Mouse (Mus musculus): ENCODE results near the gene Ppp1r7. TPM values are rescaled to one million over a fixed set of nuclear protein-coding genes. Genes with fewer than 3 reads are reported as not detected.

Gene Ppp1r7
- polyA plus RNA-seq, 1 experiment = 22.4 TPM

- no peak overlapping the region for H3K4me3 ChIP-seq (replicated peaks; ENCODE audit: insufficient read depth, low read depth, low read length)
- DNase-seq = no peak
- no peak overlapping the region for H3K27ac ChIP-seq (ENCODE audit: insufficient read depth, low read length)
- no peaks in the 10 kb centered on the region for H3K4me1 ChIP-seq (ENCODE audit: control insufficient read depth, insufficient read depth, low read length)
- WGBS = 69% methylated on average over 2 of the region's 2 CpGs
- TF ChIP-seq CTCF (IDR thresholded peaks at IDR 0.05; ENCODE audit: borderline replicate concordance, insufficient read depth, low read depth, low read length) (no peak), POLR2A (IDR thresholded peaks at IDR 0.05; ENCODE audit: borderline replicate concordance, insufficient read depth, low read length) (no peak)
- no peaks in the 10 kb centered on the region for H3K27me3 ChIP-seq (ENCODE audit: control insufficient read depth, insufficient read depth, low read length)
Measured at GRCm38 (mm10) chr1:93334621-93335020, 8.0 kb upstream of the Ppp1r7 start.

- Histone ChIP-seq H3K27me3 (ENCODE audit: control insufficient read depth, insufficient read depth, low read length) (no peaks in the 10 kb centered on the region), H3K27ac (ENCODE audit: insufficient read depth, low read length) (no peak overlapping the region), H3K4me3 (replicated peaks; ENCODE audit: insufficient read depth, low read depth, low read length) (peak overlapping the region; percentile 94), H3K4me1 (ENCODE audit: control insufficient read depth, insufficient read depth, low read length) (peaks cover 6% of the 10 kb centered on the region; the same call in 1 of the 2 replicates)
- DNase-seq = peak; percentile 94 to 97
- TF ChIP-seq POLR2A (IDR thresholded peaks at IDR 0.05; ENCODE audit: borderline replicate concordance, insufficient read depth, low read length) (peak; percentile 77), CTCF (IDR thresholded peaks at IDR 0.05; ENCODE audit: borderline replicate concordance, insufficient read depth, low read depth, low read length) (no peak; the same call in 1 of the 2 replicates)
- WGBS = under 1% methylated on average over 39 of the region's 39 CpGs
Measured at GRCm38 (mm10) chr1:93343504-93344047, 922 bp downstream of the Ppp1r7 start.

GRCm38 (mm10) chr1:93347176-93347575, 4.5 kb downstream of the Ppp1r7 start:
- Histone ChIP-seq H3K4me3 (replicated peaks; ENCODE audit: insufficient read depth, low read depth, low read length) (no peak overlapping the region), H3K4me1 (ENCODE audit: control insufficient read depth, insufficient read depth, low read length) (peaks cover 12% of the 10 kb centered on the region; the same call in 1 of the 2 replicates), H3K27ac (ENCODE audit: insufficient read depth, low read length) (no peak overlapping the region), H3K27me3 (ENCODE audit: control insufficient read depth, insufficient read depth, low read length) (no peaks in the 10 kb centered on the region)
- TF ChIP-seq CTCF (IDR thresholded peaks at IDR 0.05; ENCODE audit: borderline replicate concordance, insufficient read depth, low read depth, low read length) (no peak), POLR2A (IDR thresholded peaks at IDR 0.05; ENCODE audit: borderline replicate concordance, insufficient read depth, low read length) (no peak)
- no peak for DNase-seq
- WGBS = 89% methylated on average over 5 of the region's 5 CpGs

- no peak for TF ChIP-seq CTCF (IDR thresholded peaks at IDR 0.05; ENCODE audit: borderline replicate concordance, insufficient read depth, low read depth, low read length)
- no peak for TF ChIP-seq POLR2A (IDR thresholded peaks at IDR 0.05; ENCODE audit: borderline replicate concordance, insufficient read depth, low read length)
- no peaks in the 10 kb centered on the region for H3K27me3 ChIP-seq (ENCODE audit: control insufficient read depth, insufficient read depth, low read length)
- DNase-seq = peak in 1 of 2 experiments; percentile 8
- H3K4me1 ChIP-seq (ENCODE audit: control insufficient read depth, insufficient read depth, low read length) = peaks cover 7% of the 10 kb centered on the region; the same call in 1 of the 2 replicates
- WGBS = 11% methylated on average over 4 of the region's 4 CpGs
- H3K27ac ChIP-seq (ENCODE audit: insufficient read depth, low read length) = no peak overlapping the region
- no peak overlapping the region for H3K4me3 ChIP-seq (replicated peaks; ENCODE audit: insufficient read depth, low read depth, low read length)
Measured at GRCm38 (mm10) chr1:93349701-93350100, 7.0 kb downstream of the Ppp1r7 start.

- Histone ChIP-seq H3K4me3 (replicated peaks; ENCODE audit: insufficient read depth, low read depth, low read length) (no peak overlapping the region), H3K27me3 (ENCODE audit: control insufficient read depth, insufficient read depth, low read length) (no peaks in the 10 kb centered on the region), H3K27ac (ENCODE audit: insufficient read depth, low read length) (no peak overlapping the region), H3K4me1 (ENCODE audit: control insufficient read depth, insufficient read depth, low read length) (peaks cover 7% of the 10 kb centered on the region; the same call in 1 of the 2 replicates)
- TF ChIP-seq CTCF (IDR thresholded peaks at IDR 0.05; ENCODE audit: borderline replicate concordance, insufficient read depth, low read depth, low read length) (no peak), POLR2A (IDR thresholded peaks at IDR 0.05; ENCODE audit: borderline replicate concordance, insufficient read depth, low read length) (no peak)
- 3% methylated on average over 2 of the region's 2 CpGs for WGBS
- peak; percentile 54 to 85 for DNase-seq
Measured at GRCm38 (mm10) chr1:93352724-93353123, 10.1 kb downstream of the Ppp1r7 start.

- Histone ChIP-seq H3K4me1 (ENCODE audit: control insufficient read depth, insufficient read depth, low read length) (no peaks in the 10 kb centered on the region), H3K27me3 (ENCODE audit: control insufficient read depth, insufficient read depth, low read length) (no peaks in the 10 kb centered on the region), H3K4me3 (replicated peaks; ENCODE audit: insufficient read depth, low read depth, low read length) (no peak overlapping the region), H3K27ac (ENCODE audit: insufficient read depth, low read length) (no peak overlapping the region)
- WGBS = 83% methylated on average over 4 of the region's 4 CpGs
- no peak for DNase-seq
- TF ChIP-seq POLR2A (IDR thresholded peaks at IDR 0.05; ENCODE audit: borderline replicate concordance, insufficient read depth, low read length) = no peak
Measured at GRCm38 (mm10) chr1:93362661-93363060, 20.0 kb downstream of the Ppp1r7 start.

GRCm38 (mm10) chr1:93365641-93366040, 23.0 kb downstream of the Ppp1r7 start:
- DNase-seq = no peak
- WGBS = 95% methylated on average over 6 of the region's 6 CpGs
- Histone ChIP-seq H3K27me3 (ENCODE audit: control insufficient read depth, insufficient read depth, low read length) (no peaks in the 10 kb centered on the region), H3K4me3 (replicated peaks; ENCODE audit: insufficient read depth, low read depth, low read length) (no peak overlapping the region), H3K4me1 (ENCODE audit: control insufficient read depth, insufficient read depth, low read length) (no peaks in the 10 kb centered on the region), H3K27ac (ENCODE audit: insufficient read depth, low read length) (no peak overlapping the region)
- TF ChIP-seq POLR2A (IDR thresholded peaks at IDR 0.05; ENCODE audit: borderline replicate concordance, insufficient read depth, low read length) = no peak
- TF ChIP-seq CTCF (IDR thresholded peaks at IDR 0.05; ENCODE audit: borderline replicate concordance, insufficient read depth, low read depth, low read length) = no peak

GRCm38 (mm10) chr1:93373665-93374064, 31.0 kb downstream of the Ppp1r7 start, which contains the start of gene Ano7:
Ano7 (plus strand) TSS chr1:93373930.
- H3K27ac ChIP-seq (ENCODE audit: insufficient read depth, low read length) = no peak within 1 kb of the TSS
- 71% methylated on average over 4 of the region's 4 CpGs for WGBS
- no peak within 1 kb of the TSS for H3K4me3 ChIP-seq (replicated peaks; ENCODE audit: insufficient read depth, low read depth, low read length)
- no peaks in the 10 kb centered on the region for H3K27me3 ChIP-seq (ENCODE audit: control insufficient read depth, insufficient read depth, low read length)
- no peaks in the 10 kb centered on the region for H3K4me1 ChIP-seq (ENCODE audit: control insufficient read depth, insufficient read depth, low read length)
- no peak for DNase-seq
- TF ChIP-seq POLR2A (IDR thresholded peaks at IDR 0.05; ENCODE audit: borderline replicate concordance, insufficient read depth, low read length) = no peak
- TF ChIP-seq CTCF (IDR thresholded peaks at IDR 0.05; ENCODE audit: borderline replicate concordance, insufficient read depth, low read depth, low read length) = no peak

Measured in cerebellum, adult 2 months (tissue).